Mouse (Mus musculus) midbrain, embryonic 11.5 days (tissue): ENCODE results near the gene Hcn3. TPM values are rescaled to one million over a fixed set of nuclear protein-coding genes. Genes with fewer than 3 reads are reported as not detected.
A peak's percentile ranks its signal among the peaks of the same experiment; 100 is the strongest.

ENCODE experiments used
- ATAC-seq: fragments of 200-750 bp; cut with Nextera tagmentation; 2 replicates; pipeline ENCODE4 v1.8.0; 2017; ENCODE audit warnings: moderate TSS enrichment, moderate library complexity; ENCODE audit not compliant: low FRiP score
- DNase-seq: peaks from one replicate; pipeline ENCODE4 v3.0.0; 2015; ENCODE audit warnings: low spot score; ENCODE audit errors: missing footprints
- H3K27ac ChIP-seq: fragments of 300-500 bp; sonication (generic); 2 replicates; pipeline ENCODE4 v1.5.1; 2014; ENCODE audit warnings: low read depth, low read length
- H3K27me3 ChIP-seq: fragments of 300-500 bp; sonication (generic); 2 replicates; pipeline ENCODE4 v1.6.1; 2014; ENCODE audit warnings: mild to moderate bottlenecking, low read length, moderate library complexity, mixed read lengths; ENCODE audit not compliant: control insufficient read depth, insufficient read depth
- H3K36me3 ChIP-seq: fragments of 300-500 bp; sonication (generic); 2 replicates; pipeline ENCODE4 v1.6.1; 2014; ENCODE audit warnings: mild to moderate bottlenecking, low read length, moderate library complexity, mixed read lengths; ENCODE audit not compliant: control insufficient read depth, insufficient read depth
- H3K4me1 ChIP-seq: fragments of 300-500 bp; sonication (generic); 2 replicates; pipeline ENCODE4 v1.6.1; 2014; ENCODE audit warnings: low read length; ENCODE audit not compliant: control insufficient read depth, insufficient read depth
- H3K4me2 ChIP-seq: fragments of 300-500 bp; sonication (generic); 2 replicates; pipeline ENCODE4 v1.6.1; 2014; ENCODE audit warnings: mild to moderate bottlenecking, moderate library complexity
- H3K4me3 ChIP-seq: fragments of 300-500 bp; sonication (generic); 2 replicates; pipeline ENCODE4 v1.5.1; 2014; ENCODE audit warnings: low read depth, low read length
- H3K9ac ChIP-seq: fragments of 300-500 bp; sonication (generic); 2 replicates; pipeline ENCODE4 v1.6.1; 2014; ENCODE audit warnings: low read length
- H3K9me3 ChIP-seq: fragments of 300-500 bp; sonication (generic); 2 replicates; pipeline ENCODE4 v1.6.1; 2016; ENCODE audit warnings: low read length; ENCODE audit not compliant: control insufficient read depth
- WGBS: fragments of 180-500 bp; shearing (Covaris S2); extraction: QIAGEN DNeasy Blood & Tissue Kit; methylation state at CpG from one replicate; pipeline ENCODE4 v1.1.7; 2014; 5-methylcytosine and 5-hydroxymethylcytosine counted together
- polyA plus RNA-seq: library from polyadenylated mRNA; unstranded; fragments of >200 nt; fragmentation: Nextera tagmentation; extraction: Ambion mirVana; gene quantifications from 2 replicates; pipeline ENCODE4 v1.2.1, GENCODE M21; 2014

Hcn3 gene
- polyA plus RNA-seq, 1 experiment from 2014 or later, result 4.5 TPM

DNA sequence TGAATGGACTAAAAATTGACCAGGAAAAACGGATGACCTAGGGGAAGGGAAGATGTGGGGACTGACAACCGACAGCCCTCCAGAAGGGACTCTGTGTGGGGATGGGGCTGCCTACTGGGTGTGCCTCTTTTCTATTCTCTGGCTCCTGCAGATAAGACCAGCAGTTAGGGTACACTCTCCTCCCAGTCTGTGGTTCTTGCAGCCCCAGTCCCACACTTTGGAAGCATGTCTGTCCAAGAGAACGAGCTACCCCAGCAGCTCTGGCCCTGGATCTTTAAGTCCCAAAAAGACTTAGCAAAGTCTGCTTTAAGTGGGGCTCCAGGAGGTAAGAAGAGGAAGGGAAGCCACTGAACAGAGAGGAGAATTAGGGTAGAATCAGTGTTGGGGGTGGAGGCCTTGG, 24.0 kb downstream of the Hcn3 start, which contains the start of gene Pklr:
Gene Pklr, plus strand, starts transcription at position 185 of the 400 bp plus-strand sequence.
- no peak for ATAC-seq
- Histone ChIP-seq H3K4me1 (no peaks in the 10 kb centered on the region), H3K9ac (no peak within 1 kb of the TSS), H3K27ac (no peak within 1 kb of the TSS), H3K9me3 (no peaks in the 10 kb centered on the region), H3K27me3 (no peaks in the 10 kb centered on the region), H3K4me3 (no peak within 1 kb of the TSS), H3K36me3 (no peaks in the 10 kb centered on the region), H3K4me2 (no peak within 1 kb of the TSS)
- DNase-seq, result no peak
- WGBS, result 63% methylated on average over 3 of the region's 3 CpGs

DNA sequence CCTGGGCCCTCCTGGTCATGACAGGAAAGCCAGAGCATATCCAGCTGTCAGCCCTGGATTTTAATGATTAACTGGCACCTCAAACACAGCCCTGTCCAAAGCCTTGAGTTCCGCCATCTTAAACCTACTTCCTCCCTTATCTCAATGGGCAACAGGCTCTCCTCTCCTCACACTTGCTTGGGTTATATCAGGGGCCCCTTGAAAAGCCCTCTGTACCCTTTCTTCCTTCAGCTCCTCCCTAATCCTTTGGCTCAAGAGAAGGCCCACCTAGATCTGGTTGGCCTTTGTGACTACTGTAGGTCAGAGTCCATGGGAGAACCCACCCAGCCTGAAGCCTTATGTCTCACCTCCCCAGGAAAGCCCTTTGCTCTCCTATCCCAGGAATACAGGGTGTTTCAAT, 26.2 kb downstream of the Hcn3 start:
- no peaks in the 10 kb centered on the region for H3K4me1 ChIP-seq
- 91% methylated on average over 1 of the region's 1 CpGs for WGBS
- no peaks in the 10 kb centered on the region for H3K9me3 ChIP-seq
- ATAC-seq (no peak), DNase-seq (no peak)
- no peak overlapping the region for H3K9ac ChIP-seq
- H3K36me3 ChIP-seq, result no peaks in the 10 kb centered on the region
- H3K4me2 ChIP-seq, result no peak overlapping the region
- no peak overlapping the region for H3K4me3 ChIP-seq
- no peaks in the 10 kb centered on the region for H3K27me3 ChIP-seq
- H3K27ac ChIP-seq, result no peak overlapping the region

- Histone ChIP-seq H3K4me1 (no peaks in the 10 kb centered on the region), H3K9me3 (no peaks in the 10 kb centered on the region), H3K4me3 (no peak overlapping the region), H3K36me3 (no peaks in the 10 kb centered on the region), H3K27me3 (no peaks in the 10 kb centered on the region), H3K4me2 (no peak overlapping the region), H3K9ac (no peak overlapping the region), H3K27ac (no peak overlapping the region)
- 86% methylated on average over 7 of the region's 7 CpGs for WGBS
- ATAC-seq (no peak), DNase-seq (no peak)
These were observed 26.9 kb downstream of the Hcn3 start for GRCm38 (mm10) chr3:89133063-89133450.

- no peaks in the 10 kb centered on the region for H3K36me3 ChIP-seq
- DNase-seq (no peak), ATAC-seq (peak; percentile 68; the same call in 1 of the 2 replicates)
- no peaks in the 10 kb centered on the region for H3K4me1 ChIP-seq
- H3K27ac ChIP-seq, result no peak overlapping the region
- H3K4me3 ChIP-seq, result peak overlapping the region; percentile 21
- 17% methylated on average over 30 of the region's 30 CpGs for WGBS
- H3K4me2 ChIP-seq, result peak overlapping the region; percentile 49
- no peaks in the 10 kb centered on the region for H3K9me3 ChIP-seq
- peak overlapping the region; percentile 41 for H3K9ac ChIP-seq
- no peaks in the 10 kb centered on the region for H3K27me3 ChIP-seq
These were observed 27.5 kb downstream of the Hcn3 start for GRCm38 (mm10) chr3:89132285-89133062.

DNA sequence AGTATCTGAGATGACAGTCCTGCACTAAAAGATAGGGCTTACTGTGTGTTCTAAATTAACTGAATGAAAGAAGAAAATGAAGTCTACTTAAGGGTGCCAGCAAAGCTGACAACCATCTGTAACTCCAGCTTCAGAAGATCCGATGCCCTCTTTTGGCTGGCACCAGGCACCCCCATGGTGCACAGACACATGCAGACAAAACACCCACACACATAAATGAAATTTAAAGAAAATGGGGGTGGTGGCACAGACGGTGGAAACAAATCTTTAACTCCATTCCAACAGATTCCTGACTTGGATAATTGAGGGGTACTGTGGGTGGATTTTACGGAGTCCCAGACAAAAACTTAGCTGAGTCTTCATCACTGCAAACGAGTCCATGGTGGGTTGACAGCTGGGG, 28.2 kb downstream of the Hcn3 start:
- Histone ChIP-seq H3K4me3 (no peak overlapping the region), H3K27ac (no peak overlapping the region)
- WGBS, result 58% methylated on average over 4 of the region's 4 CpGs

DNA sequence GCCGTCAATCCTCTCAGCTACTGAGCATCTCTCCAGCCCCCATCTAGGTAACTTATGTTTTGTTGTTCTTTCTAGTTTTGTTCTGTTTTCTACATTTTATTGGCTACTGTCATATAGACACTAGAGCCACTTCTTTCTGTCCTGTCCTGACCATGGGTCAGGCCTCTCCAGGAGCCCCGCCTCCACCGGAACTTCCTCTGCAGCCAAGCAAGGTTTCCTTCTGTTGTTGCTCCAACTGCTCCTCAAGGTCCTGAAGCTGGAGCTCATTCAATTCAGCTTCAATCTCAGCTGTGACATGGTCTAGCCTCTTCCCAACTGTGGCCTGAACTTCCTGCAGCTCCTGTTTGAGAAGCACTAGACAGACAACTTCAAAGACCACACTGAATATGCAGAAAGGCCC, 30.1 kb downstream of the Hcn3 start:
- Histone ChIP-seq H3K9me3 (no peaks in the 10 kb centered on the region), H3K4me2 (no peak overlapping the region), H3K36me3 (no peaks in the 10 kb centered on the region), H3K4me1 (no peaks in the 10 kb centered on the region), H3K9ac (no peak overlapping the region), H3K4me3 (no peak overlapping the region), H3K27ac (no peak overlapping the region), H3K27me3 (no peaks in the 10 kb centered on the region)
- DNase-seq (no peak), ATAC-seq (no peak)
- WGBS, result 96% methylated on average over 3 of the region's 3 CpGs

More for the DNA sequence above, 28.2 kb downstream of the Hcn3 start:
- no peaks in the 10 kb centered on the region for H3K27me3 ChIP-seq
- H3K4me2 ChIP-seq, result peak overlapping the region; percentile 49
- no peaks in the 10 kb centered on the region for H3K36me3 ChIP-seq
- ATAC-seq, result no peak
- H3K9me3 ChIP-seq, result no peaks in the 10 kb centered on the region
- no peak overlapping the region for H3K9ac ChIP-seq
- DNase-seq, result no peak
- H3K4me1 ChIP-seq, result no peaks in the 10 kb centered on the region

DNA sequence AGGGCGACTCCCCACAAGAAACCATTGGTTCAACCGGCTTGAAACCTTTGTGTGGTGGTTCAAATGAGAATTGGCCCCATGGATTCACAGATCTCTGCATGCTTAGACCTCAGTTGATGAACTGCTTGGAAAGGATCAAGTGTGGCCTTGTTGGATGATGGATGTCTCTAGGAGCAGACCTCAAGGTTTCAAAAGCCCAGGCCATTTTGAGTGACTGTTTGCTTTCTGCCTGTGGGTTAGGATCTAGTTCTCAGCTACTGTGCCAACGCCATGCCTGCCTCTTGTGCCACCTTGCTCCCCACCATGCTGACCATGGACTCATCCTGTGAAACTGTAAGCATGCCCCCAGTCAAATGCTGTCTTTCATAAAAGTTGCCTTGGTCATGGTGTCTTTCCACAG, 34.0 kb downstream of the Hcn3 start:
- Histone ChIP-seq H3K27me3 (no peaks in the 10 kb centered on the region), H3K27ac (no peak overlapping the region), H3K9me3 (no peaks in the 10 kb centered on the region), H3K4me3 (no peak overlapping the region), H3K4me1 (no peaks in the 10 kb centered on the region), H3K36me3 (no peaks in the 10 kb centered on the region), H3K4me2 (no peak overlapping the region), H3K9ac (no peak overlapping the region)
- ATAC-seq, result no peak
- DNase-seq, result peak; percentile 19
- WGBS, result 85% methylated on average over 3 of the region's 3 CpGs

DNA sequence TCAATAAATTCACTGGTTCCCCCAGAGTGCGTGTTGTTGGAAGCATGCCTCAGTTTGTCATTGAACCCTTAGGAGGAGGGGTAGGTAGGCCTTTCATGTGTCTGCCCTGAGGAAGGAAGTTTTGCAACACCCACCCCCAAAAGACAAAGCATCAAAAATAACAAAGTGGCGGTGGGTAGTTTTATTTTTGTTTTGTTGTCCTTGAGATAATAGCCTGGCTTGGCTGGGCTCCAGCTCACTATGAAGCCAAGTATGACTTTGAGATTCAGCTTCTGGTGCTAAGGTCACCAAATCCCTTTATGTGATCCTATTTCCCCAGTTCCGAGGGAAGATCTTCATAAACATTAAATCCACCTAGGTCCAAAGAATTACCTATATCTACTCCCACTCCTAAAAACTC, 35.8 kb downstream of the Hcn3 start:
- Histone ChIP-seq H3K4me2 (no peak overlapping the region), H3K9ac (no peak overlapping the region), H3K36me3 (no peaks in the 10 kb centered on the region), H3K27me3 (no peaks in the 10 kb centered on the region), H3K27ac (no peak overlapping the region), H3K9me3 (no peaks in the 10 kb centered on the region), H3K4me3 (no peak overlapping the region), H3K4me1 (no peaks in the 10 kb centered on the region)
- ATAC-seq (no peak), DNase-seq (no peak)
- WGBS, result 86% methylated on average over 3 of the region's 3 CpGs

GRCm38 (mm10) chr3:89123313-89123712, 36.7 kb downstream of the Hcn3 start:
- Histone ChIP-seq H3K4me3 (no peak overlapping the region), H3K4me2 (no peak overlapping the region), H3K27me3 (no peaks in the 10 kb centered on the region), H3K4me1 (no peaks in the 10 kb centered on the region), H3K9me3 (no peaks in the 10 kb centered on the region), H3K36me3 (no peaks in the 10 kb centered on the region), H3K27ac (no peak overlapping the region), H3K9ac (no peak overlapping the region)
- ATAC-seq, result no peak
- no peak for DNase-seq
- 78% methylated on average over 2 of the region's 2 CpGs for WGBS
